Mouse (Mus musculus) left cerebral cortex, adult 9 months (tissue): ENCODE data around the gene Gm8926.
"Not testable (repeated sequence)": the region's sequence is repeated elsewhere in the genome, so short reads cannot be mapped to it uniquely, and the experiment has no call there.

ENCODE experiments used
- DNase-seq, 2 experiments: peaks; one replicate each; pipeline ENCODE4 v3.0.0; 2022; ENCODE audit warnings: low spot score in 2 of 2

The Gm8926 gene

DNA sequence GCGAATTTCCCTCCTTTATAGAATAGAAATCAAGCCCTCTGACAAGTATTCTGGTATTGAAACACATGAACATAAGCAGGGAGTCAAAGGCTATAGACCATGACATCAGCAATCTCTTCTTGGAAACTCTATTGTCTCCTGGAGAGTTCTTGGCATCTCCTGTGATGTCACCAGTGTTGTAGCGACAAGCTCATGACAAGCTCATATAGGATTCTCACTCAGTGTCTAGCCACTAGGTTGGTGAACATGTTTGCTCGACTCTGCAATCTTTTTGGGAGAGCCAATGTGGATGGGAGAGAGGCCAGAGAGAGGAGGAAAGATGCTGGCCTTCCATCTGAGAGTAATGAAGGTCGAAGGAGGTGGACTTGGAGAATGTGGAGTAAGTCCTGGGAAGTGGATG is at the start of gene Gm8926:
Gm8926 (plus strand) TSS at position 301 of the 400 bp plus-strand sequence.
- not testable (repeated sequence) for DNase-seq
